In the genomic region with DNA sequence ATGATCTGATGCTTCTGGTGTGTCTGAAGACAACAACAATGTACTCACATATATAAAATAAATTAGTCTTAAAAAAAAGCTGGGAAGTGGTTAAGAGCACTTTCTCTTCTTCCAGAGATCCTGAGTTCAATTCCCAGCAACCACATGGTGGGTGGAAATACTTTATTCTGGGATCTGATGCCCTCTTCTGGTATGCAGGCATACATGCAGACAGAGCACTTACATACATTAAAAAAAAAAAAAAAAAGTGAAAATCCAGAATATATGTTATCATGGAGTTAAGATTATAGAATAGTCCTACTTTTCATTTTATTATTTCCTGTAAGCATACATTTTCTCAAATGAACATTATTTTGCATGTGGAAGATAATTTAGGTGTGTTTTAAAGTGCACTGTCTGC, we compare ENCODE assay signal across 22 mouse cellular contexts. TPM values are rescaled to one million over a fixed set of nuclear protein-coding genes. Genes with fewer than 3 reads are reported as not detected.
DNase-seq lines count a peak whose midpoint lies in the region; ATAC-seq and TF ChIP-seq lines count a peak whose summit lies in the region.
"Had no signal": no experiment of that assay in that cellular context is flagged by ENCODE, and none has a peak within 500 bp of the region (broad histone marks: within the 10 kb centered on the region; RNA-seq: fewer than 3 reads in every experiment).

No protein-coding gene starts in this region.

- H3K4me1 ChIP-seq in liver, embryonic 12.5 days, result peaks cover 19% of the 10 kb centered on the region
- peaks cover 11% of the 10 kb centered on the region for H3K4me1 ChIP-seq in liver, embryonic 11.5 days (replicated peaks; ENCODE audit: control insufficient read depth, insufficient read depth, low read length)
- H3K4me1 ChIP-seq in CH12.LX (ENCODE audit: control insufficient read depth in 1 of 2, insufficient read depth in 2 of 2), result peaks cover 6 to 26% of the 10 kb centered on the region in 2 experiments; a peak in 2 of 4 replicates

- no peak overlapping the region for H3K9ac ChIP-seq in liver, embryonic 12.5 days
- no peak overlapping the region for H3K9ac ChIP-seq in liver, embryonic 11.5 days (ENCODE audit: low read depth, low read length)
- H3K9ac ChIP-seq in CH12.LX (ENCODE audit: insufficient read depth, low read depth), result no peak overlapping the region
- H3K9ac ChIP-seq: embryonic facial prominence, embryonic 13.5 days; hindbrain, embryonic 15.5 days had no signal

- intact Hi-C loops in gastrocnemius, adult 2 months (cut with DNase I), result no loop called here

- in situ Hi-C loops in CH12.LX (cut with MboI; ENCODE audit: low pct_ligation_motif_present, low pct_unique_long_range_greater_than_20kb, low sequenced_read_pairs), result loop anchor here (25.0 kb wide), 1 partner anchor 312 kb away; no protein-coding TSS in a partner anchor

- H3K4me2 ChIP-seq in liver, embryonic 12.5 days, result peak overlapping the region; percentile 73; the same call in 1 of the 2 replicates
- no peak overlapping the region; the same call in 1 of the 2 replicates for H3K4me2 ChIP-seq in liver, embryonic 11.5 days
- H3K4me2 ChIP-seq in CH12.LX (ENCODE audit: insufficient read depth, low read depth, poor library complexity, severe bottlenecking), result no peak overlapping the region

- peaks cover 25% of the 10 kb centered on the region for H3K79me2 ChIP-seq in CH12.LX (replicated peaks; ENCODE audit: control insufficient read depth, extremely low read depth, insufficient read depth, poor library complexity, severe bottlenecking)

- H3K27ac ChIP-seq in gastrocnemius, adult 2 months, result no peak overlapping the region
- no peak overlapping the region for H3K27ac ChIP-seq in liver, embryonic 12.5 days
- no peak overlapping the region for H3K27ac ChIP-seq in liver, embryonic 11.5 days (ENCODE audit: low read depth, low read length)
- no peak overlapping the region for H3K27ac ChIP-seq in CH12.LX (ENCODE audit: insufficient read depth, low read depth)
- H3K27ac ChIP-seq: embryonic facial prominence, embryonic 13.5 days; hindbrain, embryonic 15.5 days had no signal

- H3K27me3 ChIP-seq in liver, embryonic 12.5 days (replicated peaks), result no peaks in the 10 kb centered on the region
- no peaks in the 10 kb centered on the region for H3K27me3 ChIP-seq in liver, embryonic 11.5 days (replicated peaks; ENCODE audit: control insufficient read depth, insufficient read depth, low read length)
- H3K27me3 ChIP-seq in CH12.LX (replicated peaks), result no peaks in the 10 kb centered on the region
- H3K27me3 ChIP-seq: embryonic facial prominence, embryonic 13.5 days; hindbrain, embryonic 15.5 days had no signal

- no peak for TF ChIP-seq POLR2A in CH12.LX (IDR thresholded peaks at IDR 0.05; ENCODE audit: low read depth, low read length)

- H3K4me3 ChIP-seq in gastrocnemius, adult 2 months, result no peak overlapping the region
- H3K4me3 ChIP-seq in liver, embryonic 12.5 days, result no peak overlapping the region
- H3K4me3 ChIP-seq in liver, embryonic 11.5 days (ENCODE audit: low read depth, low read length), result no peak overlapping the region
- H3K4me3 ChIP-seq in CH12.LX (replicated peaks in 1 of 3; ENCODE audit: low read depth in 2 of 3, low read length in 2 of 3, poor library complexity in 1 of 3), result no peak overlapping the region

- DNase-seq in gastrocnemius, adult 2 months, result no peak
- no peak for DNase-seq in gastrocnemius, postnatal 25 days
- no peak for DNase-seq in liver, embryonic 11.5 days (ENCODE audit: low spot score)
- DNase-seq in CH12.LX (ENCODE audit: extremely low read depth) (no peak), ZHBTc4 (ENCODE audit: low read depth, low spot score) (peak; percentile 44)
- DNase-seq: B cell, adult 2 months; cerebellum, adult 9-11 months; gastrocnemius, postnatal 14 days; heart, postnatal 14 days; kidney, adult 8-10 months; kidney, postnatal 4 days; right cerebral cortex, adult 18-20 months; thymus, adult 2 months had no signal

- no peaks in the 10 kb centered on the region for H3K9me3 ChIP-seq in liver, embryonic 12.5 days (replicated peaks)
- H3K9me3 ChIP-seq in liver, embryonic 11.5 days (ENCODE audit: control insufficient read depth, low read length), result no peaks in the 10 kb centered on the region
- no peaks in the 10 kb centered on the region for H3K9me3 ChIP-seq in CH12.LX (replicated peaks; ENCODE audit: low read length)
- H3K9me3 ChIP-seq: embryonic facial prominence, embryonic 13.5 days; G1E; hindbrain, embryonic 15.5 days had no signal

- TF ChIP-seq EP300 in CH12.LX (IDR thresholded peaks at IDR 0.05; ENCODE audit: low read length), result no peak

- no peak for ATAC-seq in liver, embryonic 12.5 days
- ATAC-seq in liver, embryonic 11.5 days (replicated peaks; ENCODE audit: low FRiP score), result no peak
- ATAC-seq in erythroblast, adult 5-6 weeks (replicated peaks; ENCODE audit: low FRiP score, poor library complexity, severe bottlenecking), result no peak
- no peak for ATAC-seq in megakaryocyte progenitor cell, adult 5-6 weeks (replicated peaks; ENCODE audit: poor library complexity)
- ATAC-seq: activated CD4-positive, CD25-positive, alpha-beta regulatory T cell, adult 4 months had no signal

- peaks cover 48% of the 10 kb centered on the region for H3K36me3 ChIP-seq in liver, embryonic 12.5 days
- peaks cover 15% of the 10 kb centered on the region for H3K36me3 ChIP-seq in liver, embryonic 11.5 days (ENCODE audit: control insufficient read depth, insufficient read depth, low read length)
- peaks cover 28 to 49% of the 10 kb centered on the region in 2 experiments for H3K36me3 ChIP-seq in CH12.LX (replicated peaks in 1 of 2; ENCODE audit: control insufficient read depth in 1 of 2, insufficient read depth in 1 of 2, low read length in 1 of 2)

- dilution Hi-C loops in CH12.LX (cut with MboI; ENCODE audit: extremely low pct_ligation_motif_present, extremely low pct_unique_long_range_greater_than_20kb, low sequenced_read_pairs), result no loop called here

- no peak; the same call in none of the 2 replicates for TF ChIP-seq RAD21 in CH12.LX (IDR thresholded peaks at IDR 0.05; ENCODE audit: low read depth, low read length)

- peak; percentile 14; the same call in 1 of the 2 replicates for TF ChIP-seq CTCF in gastrocnemius, adult 2 months (IDR thresholded peaks at IDR 0.05)
- peak in 1 of 2 experiments; percentile 33; a peak in 1 of 4 replicates for TF ChIP-seq CTCF in CH12.LX (conservative IDR thresholded peaks at IDR 0.05 in 1 of 2, IDR thresholded peaks at IDR 0.05 in 1 of 2; ENCODE audit: low read depth in 2 of 2, low read length in 2 of 2)

TF ChIP-seq in CH12.LX, 34 proteins besides CTCF, POLR2A, EP300 and RAD21:
- TF ChIP-seq ZC3H11A (IDR thresholded peaks at IDR 0.05; ENCODE audit: low read depth, low read length) (no peak), IRF4 (IDR thresholded peaks at IDR 0.05; ENCODE audit: low read depth, low read length) (no peak), E2F4 (IDR thresholded peaks at IDR 0.05; ENCODE audit: insufficient replicate concordance, low read depth, low read length) (no peak), JUND (conservative IDR thresholded peaks at IDR 0.05; ENCODE audit: low read depth, low read length) (no peak), SIN3A (IDR thresholded peaks at IDR 0.05; ENCODE audit: low read length) (no peak), NRF1 (IDR thresholded peaks at IDR 0.05; ENCODE audit: low read depth, low read length) (no peak), MAFK (IDR thresholded peaks at IDR 0.05; ENCODE audit: insufficient replicate concordance, low read length) (no peak), ZNF384 (IDR thresholded peaks at IDR 0.05; ENCODE audit: low read depth, low read length) (peak; percentile 86)
TF ChIP-seq in CH12.LX: peak in this region for 1.

RNA-seq across cellular contexts. Expression of gene Nol10, which starts 1.8 kb away (rescaled TPM):
- total RNA-seq in gastrocnemius, adult 2 months (2021), result 1 to 10 TPM; 8.8 to 9.2 TPM
- 1 to 10 TPM; 6.3 to 7.4 TPM for total RNA-seq in gastrocnemius, postnatal 25 days (2021)
- 26.4 and 26.5 TPM in 2 replicates for polyA plus RNA-seq in liver, embryonic 12.5 days (2016; fragmentation: Nextera tagmentation; extraction: Ambion mirVana)
- 37.8 and 40.5 TPM in 2 replicates for polyA plus RNA-seq in liver, embryonic 11.5 days (2014; fragmentation: Nextera tagmentation; extraction: Ambion mirVana)
- total RNA-seq in CH12.LX (2012; rRNA removed) (10.9 and 14.4 TPM in 2 replicates), CH12.LX (2014; rRNA removed) (12.3 and 14.5 TPM in 2 replicates)
- polyA plus RNA-seq in CH12.LX (2012; ENCODE audit: insufficient read length, low read depth), result 64.9 and 65.8 TPM in 2 replicates
- 3.5 and 6.3 TPM in 2 replicates for total RNA-seq in erythroblast, adult 5-6 weeks (2015; ENCODE audit: low replicate concordance)
- total RNA-seq in erythroblast, adult 5-6 weeks (2017; ENCODE audit: low replicate concordance), result 2.4 and 5.0 TPM in 2 replicates
- total RNA-seq in megakaryocyte progenitor cell, adult 5-6 weeks (2015), result 21.6 and 22.1 TPM in 2 replicates
- total RNA-seq in megakaryocyte progenitor cell, adult 5-6 weeks (2017), result 14.1 and 18.7 TPM in 2 replicates

RNA-seq across cellular contexts. Expression of gene Atp6v1c2, which starts 20.9 kb away (rescaled TPM):
- total RNA-seq in gastrocnemius, adult 2 months (2021), result not detected
- total RNA-seq in gastrocnemius, postnatal 25 days (2021), result under 1 TPM in 1 of 2 experiments, not detected in 1; 0.21 TPM
- 0.12 and 0.16 TPM in 2 replicates for polyA plus RNA-seq in liver, embryonic 12.5 days (2016; fragmentation: Nextera tagmentation; extraction: Ambion mirVana)
- 0.43 TPM in 1 of 2 replicates, not detected in the other for polyA plus RNA-seq in liver, embryonic 11.5 days (2014; fragmentation: Nextera tagmentation; extraction: Ambion mirVana)
- total RNA-seq in CH12.LX (2012; rRNA removed) (0.34 and 0.42 TPM in 2 replicates), CH12.LX (2014; rRNA removed) (not detected in 2 replicates)
- 0.19 TPM in 2 replicates for polyA plus RNA-seq in CH12.LX (2012; ENCODE audit: insufficient read length, low read depth)
- total RNA-seq in erythroblast, adult 5-6 weeks (2015; ENCODE audit: low replicate concordance), result 1.3 TPM in 1 of 2 replicates, not detected in the other
- total RNA-seq in erythroblast, adult 5-6 weeks (2017; ENCODE audit: low replicate concordance), result not detected in 2 replicates
- total RNA-seq in megakaryocyte progenitor cell, adult 5-6 weeks (2015), result not detected in 2 replicates
- total RNA-seq in megakaryocyte progenitor cell, adult 5-6 weeks (2017), result not detected in 2 replicates
- total RNA-seq: gastrocnemius, postnatal 14 days; liver, adult 2 months had no signal
- polyA plus RNA-seq: G1E; liver, adult 2 months; small intestine, adult 2 months had no signal
